Mouse (Mus musculus): ENCODE data around the gene Pyurf. TPM values are rescaled to one million over a fixed set of nuclear protein-coding genes. Genes with fewer than 3 reads are reported as not detected.

Pyurf gene
- polyA plus RNA-seq, 1 experiment = 1.7 TPM

- Histone ChIP-seq H3K36me3 (ENCODE audit: control insufficient read depth) (peaks cover 34% of the 10 kb centered on the region), H3K27me3 (ENCODE audit: control insufficient read depth) (no peaks in the 10 kb centered on the region), H3K4me1 (ENCODE audit: control insufficient read depth) (no peaks in the 10 kb centered on the region; the same call in none of the 2 replicates), H3K4me3 (replicated peaks) (no peak overlapping the region), H3K9me3 (ENCODE audit: control insufficient read depth, low read length) (no peaks in the 10 kb centered on the region)
- no peak for TF ChIP-seq TAL1 (IDR thresholded peaks at IDR 0.05; ENCODE audit: low read length)
- no peak for TF ChIP-seq GATA1 (IDR thresholded peaks at IDR 0.05; ENCODE audit: low read length)
These were observed 7.7 kb downstream of the Pyurf start for GRCm38 (mm10) chr6:57684156-57684555.

- Histone ChIP-seq H3K9me3 (ENCODE audit: control insufficient read depth, low read length) (no peaks in the 10 kb centered on the region), H3K4me3 (replicated peaks) (no peak overlapping the region), H3K4me1 (ENCODE audit: control insufficient read depth) (no peaks in the 10 kb centered on the region), H3K27me3 (ENCODE audit: control insufficient read depth) (no peaks in the 10 kb centered on the region), H3K36me3 (ENCODE audit: control insufficient read depth) (no peaks in the 10 kb centered on the region; the same call in 1 of the 2 replicates)
- TF ChIP-seq TAL1 (IDR thresholded peaks at IDR 0.05; ENCODE audit: low read length) = no peak
- TF ChIP-seq GATA1 (IDR thresholded peaks at IDR 0.05; ENCODE audit: low read length) = no peak
These were observed 30.6 kb downstream of the Pyurf start for GRCm38 (mm10) chr6:57661295-57661694.

GRCm38 (mm10) chr6:57647256-57647655, 44.6 kb downstream of the Pyurf start:
- no peaks in the 10 kb centered on the region for H3K4me1 ChIP-seq (ENCODE audit: control insufficient read depth)
- H3K9me3 ChIP-seq (ENCODE audit: control insufficient read depth, low read length) = no peaks in the 10 kb centered on the region
- H3K27me3 ChIP-seq (ENCODE audit: control insufficient read depth) = no peaks in the 10 kb centered on the region
- H3K4me3 ChIP-seq (replicated peaks) = no peak overlapping the region
- no peaks in the 10 kb centered on the region for H3K36me3 ChIP-seq (ENCODE audit: control insufficient read depth)
- TF ChIP-seq GATA1 (IDR thresholded peaks at IDR 0.05; ENCODE audit: low read length) = no peak
- TF ChIP-seq TAL1 (IDR thresholded peaks at IDR 0.05; ENCODE audit: low read length) = no peak

DNA sequence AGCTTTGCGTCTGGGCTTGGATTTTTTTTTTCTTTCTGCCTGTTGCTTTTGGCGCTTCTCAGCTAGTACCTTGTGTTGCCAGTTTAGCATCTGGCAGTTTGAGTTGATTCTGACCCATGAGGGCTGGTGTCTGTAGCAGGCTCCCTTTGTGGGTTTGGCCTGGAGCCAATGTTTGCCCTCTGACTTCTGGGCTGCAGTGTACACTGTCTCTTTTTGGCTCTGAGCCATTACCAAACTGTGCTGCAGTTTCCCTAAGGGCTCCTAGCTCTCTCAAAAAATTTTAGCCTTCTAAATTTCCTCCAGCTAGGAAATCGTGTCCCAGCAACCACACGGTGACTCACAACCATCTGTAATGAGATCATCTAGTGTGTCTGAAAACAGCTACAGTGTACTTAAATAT, 50.1 kb downstream of the Pyurf start:
- H3K9me3 ChIP-seq (ENCODE audit: control insufficient read depth, low read length) = no peaks in the 10 kb centered on the region
- no peak overlapping the region for H3K4me3 ChIP-seq (replicated peaks)
- H3K4me1 ChIP-seq (ENCODE audit: control insufficient read depth) = no peaks in the 10 kb centered on the region; the same call in 1 of the 2 replicates
- no peaks in the 10 kb centered on the region for H3K36me3 ChIP-seq (ENCODE audit: control insufficient read depth)
- H3K27me3 ChIP-seq (ENCODE audit: control insufficient read depth) = no peaks in the 10 kb centered on the region
- TF ChIP-seq TAL1 (IDR thresholded peaks at IDR 0.05; ENCODE audit: low read length) (no peak), GATA1 (IDR thresholded peaks at IDR 0.05; ENCODE audit: low read length) (no peak)

DNA sequence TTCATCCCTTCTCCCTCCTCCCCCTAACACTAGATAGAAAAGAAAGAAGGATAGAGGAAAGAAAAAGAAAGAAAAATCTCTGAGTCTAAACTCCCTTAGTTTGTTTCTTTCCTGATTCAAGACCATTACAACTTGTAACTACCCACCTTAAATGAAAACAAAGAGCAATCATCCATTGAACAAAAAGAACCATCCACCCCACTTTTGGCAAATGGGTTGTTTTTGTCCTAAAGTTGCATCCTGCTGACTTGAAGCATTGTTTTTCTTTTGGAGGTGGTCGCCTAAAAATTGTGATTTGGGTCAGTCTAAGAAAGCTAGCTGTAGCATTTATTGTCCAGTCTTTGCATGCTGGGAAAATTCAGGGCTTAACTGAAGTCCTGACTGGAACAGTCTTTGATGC, 52.3 kb downstream of the Pyurf start:
- no peak overlapping the region for H3K4me3 ChIP-seq (replicated peaks)
- no peaks in the 10 kb centered on the region for H3K27me3 ChIP-seq (ENCODE audit: control insufficient read depth)
- H3K4me1 ChIP-seq (ENCODE audit: control insufficient read depth) = no peaks in the 10 kb centered on the region; the same call in 1 of the 2 replicates
- no peaks in the 10 kb centered on the region for H3K9me3 ChIP-seq (ENCODE audit: control insufficient read depth, low read length)
- no peaks in the 10 kb centered on the region for H3K36me3 ChIP-seq (ENCODE audit: control insufficient read depth)
- TF ChIP-seq GATA1 (IDR thresholded peaks at IDR 0.05; ENCODE audit: low read length) (no peak), TAL1 (IDR thresholded peaks at IDR 0.05; ENCODE audit: low read length) (no peak)

Other genes starting within 250 kb of the Pyurf start
- gene Ppm1k, start 156.6 kb downstream of the Pyurf start, polyA plus RNA-seq (2012) = not detected in 2 replicates
- gene Herc6, start 111.1 kb downstream of the Pyurf start, polyA plus RNA-seq (2012) = 0.97 and 2.0 TPM in 2 replicates
- 3.2 and 3.5 TPM in 2 replicates for gene Lancl2, start 10.5 kb upstream of the Pyurf start, polyA plus RNA-seq (2012)
- gene Vopp1, start 133.1 kb upstream of the Pyurf start, polyA plus RNA-seq (2012) = 8.1 and 10.8 TPM in 2 replicates
- not detected in 2 replicates for gene Vmn1r21, start 158.3 kb upstream of the Pyurf start, polyA plus RNA-seq (2012)
- not detected in 2 replicates for gene Vmn1r22, start 215.9 kb upstream of the Pyurf start, polyA plus RNA-seq (2012)
- not detected in 2 replicates for gene Vmn1r23, start 234.8 kb upstream of the Pyurf start, polyA plus RNA-seq (2012)